Mouse (Mus musculus): Measurements from ENCODE around the gene Ofcc1. TPM values are rescaled to one million over a fixed set of nuclear protein-coding genes. Genes with fewer than 3 reads are reported as not detected.

Gene Ofcc1
- polyA plus RNA-seq, 1 experiment = not detected

DNA sequence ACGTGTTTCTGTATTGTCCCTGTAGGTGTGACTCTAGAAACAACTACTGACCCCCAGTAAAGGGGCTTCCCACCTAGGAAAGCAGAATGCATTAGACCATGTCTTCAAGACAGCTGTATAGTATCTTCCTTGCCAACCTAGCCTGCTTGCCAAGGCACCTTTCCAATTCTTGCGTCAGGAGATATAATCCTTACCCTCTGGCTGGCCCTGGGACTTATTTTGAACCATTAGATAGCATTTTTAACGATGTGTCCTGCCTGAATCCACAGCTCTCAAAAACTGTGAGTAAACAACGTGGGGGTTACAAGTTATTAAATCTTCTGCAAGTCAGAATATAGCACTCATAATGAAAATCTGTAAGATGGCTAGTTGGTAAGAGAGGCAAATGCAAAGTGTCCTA lies 221.3 kb downstream of the Ofcc1 start:
- H3K36me3 ChIP-seq (ENCODE audit: control insufficient read depth) = no peaks in the 10 kb centered on the region
- H3K4me1 ChIP-seq (ENCODE audit: control insufficient read depth) = no peaks in the 10 kb centered on the region
- peaks cover 4% of the 10 kb centered on the region; the same call in 1 of the 2 replicates for H3K9me3 ChIP-seq (ENCODE audit: control insufficient read depth, low read length)
- no peak overlapping the region for H3K4me3 ChIP-seq (replicated peaks)
- no peaks in the 10 kb centered on the region for H3K27me3 ChIP-seq (ENCODE audit: control insufficient read depth)
- TF ChIP-seq GATA1 (IDR thresholded peaks at IDR 0.05; ENCODE audit: low read length) (no peak), TAL1 (IDR thresholded peaks at IDR 0.05; ENCODE audit: low read length) (no peak)

DNA sequence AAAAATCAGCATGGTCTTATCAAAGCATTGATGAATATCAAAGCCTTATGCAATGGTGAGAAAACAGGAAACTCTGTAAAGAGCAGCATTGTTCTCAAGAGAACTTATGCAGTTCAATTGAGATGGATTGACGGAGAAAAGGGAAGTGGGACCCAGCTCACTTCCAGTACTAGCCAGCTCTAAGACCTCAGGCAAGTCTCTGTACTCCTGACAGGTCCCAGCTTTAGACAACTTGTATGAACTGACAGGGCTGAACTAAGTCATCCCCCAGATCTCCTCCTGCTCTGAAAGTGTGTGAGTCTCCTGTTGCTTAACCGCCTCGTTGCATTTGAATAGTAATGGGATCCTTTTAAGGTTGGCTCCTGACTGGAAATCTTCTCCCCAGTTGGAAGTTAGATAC lies 225.2 kb downstream of the Ofcc1 start:
- no peaks in the 10 kb centered on the region for H3K4me1 ChIP-seq (ENCODE audit: control insufficient read depth)
- H3K36me3 ChIP-seq (ENCODE audit: control insufficient read depth) = no peaks in the 10 kb centered on the region
- no peak overlapping the region for H3K4me3 ChIP-seq (replicated peaks)
- H3K9me3 ChIP-seq (ENCODE audit: control insufficient read depth, low read length) = no peaks in the 10 kb centered on the region; the same call in 1 of the 2 replicates
- TF ChIP-seq GATA1 (IDR thresholded peaks at IDR 0.05; ENCODE audit: low read length) (no peak), TAL1 (IDR thresholded peaks at IDR 0.05; ENCODE audit: low read length) (no peak)
- no peaks in the 10 kb centered on the region for H3K27me3 ChIP-seq (ENCODE audit: control insufficient read depth)

DNA sequence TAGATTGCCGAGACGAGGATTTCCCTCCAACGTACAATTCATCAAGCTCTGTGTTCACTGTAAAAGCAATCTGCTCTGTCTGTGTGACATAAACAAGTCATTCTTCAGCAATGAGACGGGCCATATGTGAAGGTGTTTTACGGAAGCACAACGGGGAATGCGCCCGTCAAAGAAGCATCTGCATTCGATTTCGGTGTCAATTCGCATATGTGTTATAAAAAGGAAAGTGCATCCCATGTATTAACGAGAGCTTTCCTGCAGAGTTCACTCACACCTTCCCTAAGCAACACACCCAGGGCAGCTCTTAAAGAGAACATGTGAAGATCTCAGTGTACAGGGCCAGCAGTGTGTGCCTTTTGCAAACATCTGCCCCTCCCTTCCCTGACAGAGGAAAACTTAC lies 225.6 kb downstream of the Ofcc1 start:
- no peak for TF ChIP-seq TAL1 (IDR thresholded peaks at IDR 0.05; ENCODE audit: low read length)
- Histone ChIP-seq H3K27me3 (ENCODE audit: control insufficient read depth) (no peaks in the 10 kb centered on the region), H3K9me3 (ENCODE audit: control insufficient read depth, low read length) (no peaks in the 10 kb centered on the region; the same call in 1 of the 2 replicates), H3K4me1 (ENCODE audit: control insufficient read depth) (no peaks in the 10 kb centered on the region), H3K36me3 (ENCODE audit: control insufficient read depth) (no peaks in the 10 kb centered on the region), H3K4me3 (replicated peaks) (no peak overlapping the region)

DNA sequence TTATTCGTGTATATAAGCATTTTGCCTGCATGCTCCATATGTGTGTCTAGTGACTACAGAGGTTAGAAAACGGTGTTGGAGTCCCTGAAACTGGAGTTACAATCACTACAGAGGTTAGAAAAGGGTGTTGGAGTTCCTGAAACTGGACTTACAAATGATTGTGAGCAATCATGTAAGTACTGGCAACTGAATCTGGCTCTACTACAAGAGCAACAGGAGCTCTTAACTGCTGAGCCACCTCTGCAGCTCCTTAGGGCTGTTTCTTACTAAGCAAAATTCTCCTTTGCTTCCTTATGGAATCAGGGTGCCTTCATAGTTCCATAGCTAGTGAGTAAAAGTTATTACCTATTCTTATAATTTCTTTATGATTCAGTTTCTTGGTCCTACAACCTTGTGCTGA lies 237.4 kb downstream of the Ofcc1 start:
- Histone ChIP-seq H3K4me1 (ENCODE audit: control insufficient read depth) (no peaks in the 10 kb centered on the region), H3K4me3 (replicated peaks) (no peak overlapping the region), H3K36me3 (ENCODE audit: control insufficient read depth) (no peaks in the 10 kb centered on the region), H3K27me3 (ENCODE audit: control insufficient read depth) (no peaks in the 10 kb centered on the region), H3K9me3 (ENCODE audit: control insufficient read depth, low read length) (peaks cover 3% of the 10 kb centered on the region)
- TF ChIP-seq GATA1 (IDR thresholded peaks at IDR 0.05; ENCODE audit: low read length) = no peak
- no peak for TF ChIP-seq TAL1 (IDR thresholded peaks at IDR 0.05; ENCODE audit: low read length)

DNA sequence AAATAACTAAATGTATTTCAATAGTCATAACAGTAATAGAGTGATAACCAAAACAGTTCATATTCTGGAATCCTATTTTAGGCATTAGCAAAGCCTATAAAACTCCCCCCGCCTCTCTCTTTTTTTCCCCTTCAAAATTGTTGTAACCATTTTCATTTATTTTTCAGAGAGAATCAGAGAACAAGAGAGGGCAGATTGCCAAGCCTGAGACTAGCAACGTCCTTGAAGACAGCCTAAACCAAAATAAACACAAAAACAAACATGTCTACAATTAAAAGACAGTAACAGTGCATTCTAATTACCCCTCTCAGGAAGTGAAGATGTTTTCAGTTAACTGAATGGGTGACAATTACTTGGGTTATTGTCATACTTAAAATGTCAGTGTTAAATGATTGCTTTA lies 248.9 kb downstream of the Ofcc1 start:
- Histone ChIP-seq H3K27me3 (ENCODE audit: control insufficient read depth) (no peaks in the 10 kb centered on the region), H3K9me3 (ENCODE audit: control insufficient read depth, low read length) (peaks cover 4% of the 10 kb centered on the region; the same call in 1 of the 2 replicates), H3K4me3 (replicated peaks) (no peak overlapping the region), H3K4me1 (ENCODE audit: control insufficient read depth) (no peaks in the 10 kb centered on the region), H3K36me3 (ENCODE audit: control insufficient read depth) (no peaks in the 10 kb centered on the region)
- TF ChIP-seq TAL1 (IDR thresholded peaks at IDR 0.05; ENCODE audit: low read length) (no peak), GATA1 (IDR thresholded peaks at IDR 0.05; ENCODE audit: low read length) (no peak)

DNA sequence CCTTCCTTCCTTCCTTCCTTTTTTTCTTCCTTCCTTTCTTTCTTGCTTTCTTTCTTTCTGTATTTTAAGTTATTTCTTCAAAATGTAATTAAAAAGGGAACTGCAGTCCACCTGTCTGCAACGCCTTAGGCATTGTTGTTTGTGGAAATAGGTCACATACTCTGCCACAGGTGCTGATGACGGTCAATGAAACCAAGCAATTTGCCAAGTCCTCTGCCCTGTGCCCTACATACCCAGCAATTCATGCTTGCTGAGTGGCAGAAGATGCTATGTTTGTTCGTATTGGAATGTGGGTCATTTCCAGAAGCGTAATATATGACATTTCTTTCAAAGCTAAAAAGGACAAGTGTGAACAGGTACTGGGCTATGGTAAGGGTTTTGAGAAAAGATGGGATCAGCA lies 285.0 kb downstream of the Ofcc1 start:
- TF ChIP-seq TAL1 (IDR thresholded peaks at IDR 0.05; ENCODE audit: low read length) (no peak), GATA1 (IDR thresholded peaks at IDR 0.05; ENCODE audit: low read length) (no peak)
- Histone ChIP-seq H3K9me3 (ENCODE audit: control insufficient read depth, low read length) (0 out of 2 replicates have a peak, but pooled peaks cover 2% of the 10 kb centered on the region), H3K4me3 (replicated peaks) (no peak overlapping the region), H3K4me1 (ENCODE audit: control insufficient read depth) (no peaks in the 10 kb centered on the region), H3K36me3 (ENCODE audit: control insufficient read depth) (no peaks in the 10 kb centered on the region), H3K27me3 (ENCODE audit: control insufficient read depth) (no peaks in the 10 kb centered on the region)

DNA sequence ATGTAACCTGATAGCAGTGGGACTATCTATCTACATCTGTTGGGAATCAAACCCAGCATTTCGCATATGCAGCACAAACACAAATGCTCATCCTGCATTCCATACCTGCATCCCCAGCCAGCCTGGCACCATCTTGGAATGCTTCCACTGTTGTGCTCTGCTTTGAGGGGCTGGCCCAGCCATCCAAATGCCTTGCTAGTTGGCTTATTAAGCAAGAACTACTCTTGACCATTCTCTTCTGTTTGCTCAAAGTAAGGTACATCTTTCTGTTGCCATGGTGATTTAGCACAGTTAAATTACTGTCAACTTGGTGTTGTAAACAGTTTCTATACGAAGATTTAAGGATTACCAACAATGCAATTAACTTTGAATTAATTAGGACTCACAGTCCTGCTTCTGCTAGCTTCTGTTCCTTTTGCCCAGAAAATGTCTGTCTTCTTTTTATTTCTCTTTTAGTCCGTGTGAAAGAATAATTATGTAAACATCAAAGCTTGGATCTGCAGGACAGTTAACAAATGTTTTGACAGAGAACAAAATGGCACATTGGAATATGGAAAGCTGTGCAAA lies 286.3 kb downstream of the Ofcc1 start:
- Histone ChIP-seq H3K4me3 (replicated peaks) (no peak overlapping the region), H3K4me1 (ENCODE audit: control insufficient read depth) (no peaks in the 10 kb centered on the region), H3K27me3 (ENCODE audit: control insufficient read depth) (no peaks in the 10 kb centered on the region), H3K9me3 (ENCODE audit: control insufficient read depth, low read length) (0 out of 2 replicates have a peak, but pooled peaks cover 2% of the 10 kb centered on the region), H3K36me3 (ENCODE audit: control insufficient read depth) (no peaks in the 10 kb centered on the region)
- no peak for TF ChIP-seq TAL1 (IDR thresholded peaks at IDR 0.05; ENCODE audit: low read length)
- TF ChIP-seq GATA1 (IDR thresholded peaks at IDR 0.05; ENCODE audit: low read length) = no peak

DNA sequence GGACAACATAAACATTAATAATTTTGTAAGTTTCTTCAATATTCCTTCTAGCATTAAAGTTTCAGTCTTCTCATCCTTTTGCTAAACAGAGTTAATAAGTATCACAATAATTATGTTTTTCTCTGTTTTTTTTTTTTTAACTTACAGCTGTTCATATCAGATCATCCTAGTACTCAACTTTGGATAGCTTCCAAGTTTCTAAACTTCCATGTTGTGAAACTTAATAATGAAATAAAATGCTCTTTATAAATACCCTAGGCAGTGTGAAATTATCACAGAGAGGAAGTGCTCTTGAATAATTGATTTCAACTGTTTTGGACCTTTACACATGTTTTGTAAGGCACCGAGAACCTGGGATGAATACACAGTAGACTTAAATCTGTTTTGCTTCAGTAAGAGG lies 291.2 kb downstream of the Ofcc1 start:
- no peak overlapping the region for H3K4me3 ChIP-seq (replicated peaks)
- H3K36me3 ChIP-seq (ENCODE audit: control insufficient read depth) = no peaks in the 10 kb centered on the region
- no peaks in the 10 kb centered on the region for H3K27me3 ChIP-seq (ENCODE audit: control insufficient read depth)
- no peaks in the 10 kb centered on the region for H3K9me3 ChIP-seq (ENCODE audit: control insufficient read depth, low read length)
- no peaks in the 10 kb centered on the region for H3K4me1 ChIP-seq (ENCODE audit: control insufficient read depth)
- TF ChIP-seq TAL1 (IDR thresholded peaks at IDR 0.05; ENCODE audit: low read length) = no peak
- TF ChIP-seq GATA1 (IDR thresholded peaks at IDR 0.05; ENCODE audit: low read length) = no peak

DNA sequence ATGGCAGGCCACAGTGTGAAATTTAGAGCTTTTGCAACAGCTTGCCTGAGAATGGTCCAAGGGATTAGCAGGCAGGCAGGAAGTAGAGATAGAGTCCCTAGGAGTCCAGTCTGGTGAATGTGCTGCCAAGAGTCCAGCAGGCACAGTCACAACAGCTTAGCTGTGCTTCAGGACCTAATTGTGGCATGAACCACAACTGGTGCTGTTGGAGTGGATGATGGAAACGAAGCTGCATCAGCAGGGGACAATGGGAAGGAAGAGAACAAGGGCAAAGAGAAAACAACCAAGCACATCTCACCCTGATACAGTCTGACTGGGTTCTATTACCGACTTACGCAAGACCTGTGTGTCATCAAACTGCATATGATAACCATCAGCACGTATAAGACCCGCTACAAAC lies 300.0 kb downstream of the Ofcc1 start:
- no peaks in the 10 kb centered on the region for H3K9me3 ChIP-seq (ENCODE audit: control insufficient read depth, low read length)
- no peaks in the 10 kb centered on the region for H3K4me1 ChIP-seq (ENCODE audit: control insufficient read depth)
- no peak overlapping the region for H3K4me3 ChIP-seq (replicated peaks)
- H3K36me3 ChIP-seq (ENCODE audit: control insufficient read depth) = no peaks in the 10 kb centered on the region
- TF ChIP-seq TAL1 (IDR thresholded peaks at IDR 0.05; ENCODE audit: low read length) (no peak), GATA1 (IDR thresholded peaks at IDR 0.05; ENCODE audit: low read length) (no peak)
- no peaks in the 10 kb centered on the region for H3K27me3 ChIP-seq (ENCODE audit: control insufficient read depth)

DNA sequence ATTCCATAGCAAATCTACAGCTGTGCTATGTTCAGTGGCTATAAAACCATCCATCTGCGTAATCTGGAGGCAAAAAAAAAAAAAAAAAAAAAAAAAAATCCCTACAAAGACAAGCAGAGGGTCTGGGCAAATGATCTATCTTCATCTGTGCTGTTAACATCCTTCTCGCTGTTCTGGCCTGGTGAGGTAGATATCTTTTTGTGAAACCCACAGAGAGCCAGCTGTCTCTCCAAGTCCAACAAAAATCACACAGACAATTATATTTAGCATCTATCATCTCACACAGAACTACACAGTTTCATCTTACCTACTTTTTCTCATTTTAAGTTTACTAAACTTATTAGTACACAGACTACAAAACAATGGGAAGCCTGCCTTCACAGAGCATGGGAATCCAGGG lies 323.4 kb downstream of the Ofcc1 start:
- H3K9me3 ChIP-seq (ENCODE audit: control insufficient read depth, low read length) = peaks cover 2% of the 10 kb centered on the region; the same call in 1 of the 2 replicates
- no peaks in the 10 kb centered on the region for H3K27me3 ChIP-seq (ENCODE audit: control insufficient read depth)
- H3K36me3 ChIP-seq (ENCODE audit: control insufficient read depth) = no peaks in the 10 kb centered on the region
- TF ChIP-seq GATA1 (IDR thresholded peaks at IDR 0.05; ENCODE audit: low read length) = no peak
- TF ChIP-seq TAL1 (IDR thresholded peaks at IDR 0.05; ENCODE audit: low read length) = no peak
- no peaks in the 10 kb centered on the region for H3K4me1 ChIP-seq (ENCODE audit: control insufficient read depth)
- no peak overlapping the region for H3K4me3 ChIP-seq (replicated peaks)

Data from erythroblast, embryonic 14.5 days (primary cell).